Mouse (Mus musculus): Measurements from ENCODE around the gene Ttc7b.

DNA sequence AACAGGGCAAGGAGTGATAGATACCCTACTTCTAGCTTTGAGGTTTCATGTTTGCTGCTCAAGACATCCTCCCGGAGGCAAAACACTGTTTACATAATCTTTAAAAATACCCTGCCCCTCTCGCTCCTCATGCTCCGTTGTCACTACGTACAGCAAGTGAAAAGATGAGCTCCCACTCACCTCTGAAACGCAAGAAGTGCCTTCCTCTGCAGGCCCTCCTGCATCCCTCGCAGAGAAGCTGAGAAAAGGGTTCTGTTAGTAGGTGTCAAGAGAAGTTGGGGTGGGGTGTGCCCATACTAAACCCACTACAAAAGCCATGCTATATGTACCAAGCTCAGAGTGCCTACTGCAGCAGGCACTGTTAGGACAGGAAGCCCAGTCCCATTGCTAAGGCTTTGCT, 138.7 kb downstream of the Ttc7b start:
- TF ChIP-seq GATA1 (IDR thresholded peaks at IDR 0.05; ENCODE audit: low read length) (no peak), TAL1 (IDR thresholded peaks at IDR 0.05; ENCODE audit: low read length) (no peak)

All from erythroblast, embryonic 14.5 days (primary cell).